In genomic region chr7:122020667-122021354, GRCm38 (mm10) we compare ENCODE assay signal across 8 mouse cellular contexts. TPM values are rescaled to one million over a fixed set of nuclear protein-coding genes. Genes with fewer than 3 reads are reported as not detected.
DNase-seq lines count a peak whose midpoint lies in the region; ATAC-seq and TF ChIP-seq lines count a peak whose summit lies in the region.

Gga2 (minus strand) TSS chr7:122021222.

- TF ChIP-seq CTCF in cortical plate, adult 2 months (IDR thresholded peaks at IDR 0.05; ENCODE audit: extremely low read depth, insufficient read depth, low read length), result no peak

- peak within 1 kb of the TSS; percentile 83 for H3K4me3 ChIP-seq in cortical plate, adult 2 months (ENCODE audit: insufficient read depth, low read length)

- H3K4me1 ChIP-seq in cortical plate, adult 2 months (ENCODE audit: control insufficient read depth, insufficient read depth, low read length), result no peaks in the 10 kb centered on the region

- TF ChIP-seq POLR2A in cortical plate, adult 2 months (IDR thresholded peaks at IDR 0.05; ENCODE audit: extremely low read depth, insufficient read depth, low read length), result peak; percentile 72; the same call in 1 of the 2 replicates

- DNase-seq in gastrocnemius, postnatal 10 days, result peak; percentile 90
- peak; percentile 80 to 92 for DNase-seq in left cerebral cortex, postnatal 10 days (ENCODE audit: extremely low spot score in 1 of 2, low spot score in 2 of 2)
- peak; percentile 87 for DNase-seq in right cerebral cortex, postnatal 25 days
- peak; percentile 86 to 89 for DNase-seq in urinary bladder, postnatal 4 days (ENCODE audit: low spot score in 2 of 2)

- peak within 1 kb of the TSS; percentile 79 for H3K27ac ChIP-seq in cortical plate, adult 2 months (ENCODE audit: insufficient read depth, low read length)

- intact Hi-C loops in left cerebral cortex, postnatal 10 days (cut with DNase I), result loop anchor here (5.0 kb wide), 1 partner anchor 46 kb away; the partner anchor contains the start of genes Ears2 and Ubfd1

- peak; percentile 91 for ATAC-seq in activated CD4-positive, CD25-positive, alpha-beta regulatory T cell, adult 4 months
- ATAC-seq in inflammation-experienced regulatory T-cells, adult 6 months, result peak; percentile 87
- ATAC-seq in megakaryocyte-erythroid progenitor cell, adult 5-6 weeks (replicated peaks; ENCODE audit: low FRiP score, low TSS enrichment, poor library complexity, severe bottlenecking), result peak; percentile 84

RNA-seq across cellular contexts. Expression of gene Gga2, which starts in this region (rescaled TPM):
- polyA plus RNA-seq in activated CD4-positive, CD25-positive, alpha-beta regulatory T cell, adult 4 months (2017; shearing (Covaris generic)), result 1 to 10 TPM in 1 of 2 experiments, under 1 TPM in 1; 0.83 to 2.4 TPM
- 31.0 and 31.5 TPM in 2 replicates for polyA plus RNA-seq in cortical plate, adult 2 months (2012; rRNA removed)
- 10 to 100 TPM; 21.3 to 27.3 TPM for total RNA-seq in gastrocnemius, postnatal 10 days (2021)
- 1 to 10 TPM in 2 of 3 experiments, under 1 TPM in 1; 0.92 to 1.6 (median 1.1) TPM for polyA plus RNA-seq in inflammation-experienced regulatory T-cells, adult 6 months (2017; shearing (Covaris generic))
- total RNA-seq in left cerebral cortex, postnatal 10 days (2021), result 10 to 100 TPM; 32.8 to 34.8 TPM
- total RNA-seq in megakaryocyte-erythroid progenitor cell, adult 5-6 weeks (2014; fragmentation: Nextera tagmentation), result 39.0 and 40.3 TPM in 2 replicates
- total RNA-seq in megakaryocyte-erythroid progenitor cell, adult 5-6 weeks (2017), result 22.4 and 23.8 TPM in 2 replicates

Comparison
In these comparisons a context has a peak if more than half of its experiments do, and no peak if none do; other contexts are left out.
1. Peak in every context shown above with its lines: DNase-seq, ATAC-seq, H3K4me3 ChIP-seq and H3K27ac ChIP-seq.